Mouse (Mus musculus) MEL (cell line): Measurements from ENCODE around the gene Duox2. TPM values are rescaled to one million over a fixed set of nuclear protein-coding genes. Genes with fewer than 3 reads are reported as not detected.

Experiments used
- DNase-seq: peaks from one replicate; pipeline ENCODE4 v3.0.0; 2011; ENCODE audit warnings: low read depth, low spot score
- H3K27ac ChIP-seq: 2 replicates; pipeline ENCODE4 v1.5.1; 2012; ENCODE audit warnings: low read depth, mild to moderate bottlenecking, control low read depth, low read length, moderate library complexity; ENCODE audit not compliant: control insufficient read depth
- H3K27me3 ChIP-seq, 2 experiments: fragments of 150-350 bp in 1 of 2; sonication (generic) in 1 of 2; 2 replicates each; pipeline ENCODE4 v1.6.1; 2012; ENCODE audit warnings: low read length in 2 of 2, mild to moderate bottlenecking in 2 of 2, improper control_type of control experiment in 1 of 2, moderate library complexity in 1 of 2; ENCODE audit not compliant: insufficient read depth in 2 of 2, control insufficient read depth in 1 of 2
- H3K36me3 ChIP-seq, 2 experiments: 2 replicates each; pipeline ENCODE4 v1.6.1; 2012 to 2014; ENCODE audit warnings: low read length in 2 of 2, improper control_type of control experiment in 1 of 2, inconsistent platforms in 1 of 2, mild to moderate bottlenecking in 1 of 2; ENCODE audit not compliant: insufficient read depth in 2 of 2, control insufficient read depth in 1 of 2
- H3K4me1 ChIP-seq, 2 experiments: fragments of 150-350 bp in 1 of 2; sonication (generic) in 1 of 2; 2 replicates each; pipeline ENCODE4 v1.6.1; 2012; ENCODE audit warnings: low read length in 2 of 2, improper control_type of control experiment in 1 of 2, mild to moderate bottlenecking in 1 of 2; ENCODE audit not compliant: insufficient read depth in 2 of 2, control insufficient read depth in 1 of 2
- H3K4me3 ChIP-seq, 2 experiments: fragments of 150-350 bp in 1 of 2; sonication (generic) in 1 of 2; 2 replicates each; pipeline ENCODE4 v1.5.1; 2012; ENCODE audit warnings: low read depth in 2 of 2, low read length in 2 of 2, mild to moderate bottlenecking in 2 of 2, moderate library complexity in 2 of 2, control low read depth in 1 of 2, improper control_type of control experiment in 1 of 2; ENCODE audit not compliant: control insufficient read depth in 1 of 2, insufficient read depth in 1 of 2
- H3K79me2 ChIP-seq: 2 replicates; pipeline ENCODE4 v1.6.1; 2012; ENCODE audit warnings: mild to moderate bottlenecking, low read length, moderate library complexity; ENCODE audit not compliant: control insufficient read depth, poor library complexity, insufficient read depth
- H3K9ac ChIP-seq: 2 replicates; pipeline ENCODE4 v1.6.1; 2012; ENCODE audit warnings: low read depth, mild to moderate bottlenecking, control low read depth, low read length, moderate library complexity; ENCODE audit not compliant: control insufficient read depth, poor library complexity, severe bottlenecking
- H3K9me3 ChIP-seq: fragments of 150-350 bp; sonication (generic); replicated peaks from 2 replicates; pipeline ENCODE4 v1.6.1; 2012; ENCODE audit warnings: mild to moderate bottlenecking, low read length, improper control_type of control experiment, moderate library complexity; ENCODE audit not compliant: insufficient read depth
- BHLHE40 ChIP-seq: IDR thresholded peaks from 2 replicates; pipeline ENCODE4 v1.6.1; 2012; ENCODE audit warnings: low read depth, mild to moderate bottlenecking, inconsistent platforms, low read length, improper control_type of control experiment, borderline replicate concordance
- CHD1 ChIP-seq: IDR thresholded peaks from 2 replicates; pipeline ENCODE4 v1.6.1; 2012; ENCODE audit warnings: low read depth, mild to moderate bottlenecking, inconsistent platforms, low read length, improper control_type of control experiment
- CHD2 ChIP-seq: IDR thresholded peaks from 2 replicates; pipeline ENCODE4 v1.6.1; 2011; ENCODE audit warnings: low read length, improper control_type of control experiment
- CTCF ChIP-seq, 3 experiments: IDR thresholded peaks in 2 of 3; conservative IDR thresholded peaks in 1 of 3; 2 replicates each; pipeline ENCODE4 v1.5.1; 2011 to 2012; ENCODE audit warnings: low read length in 3 of 3, low read depth in 2 of 3, mild to moderate bottlenecking in 2 of 3, improper control_type of control experiment in 1 of 3, inconsistent platforms in 1 of 3, mixed read lengths in 1 of 3, moderate library complexity in 1 of 3; ENCODE audit not compliant: control insufficient read depth in 1 of 3, insufficient read depth in 1 of 3, poor library complexity in 1 of 3, severe bottlenecking in 1 of 3
- E2F4 ChIP-seq: IDR thresholded peaks from 2 replicates; pipeline ENCODE4 v1.6.1; 2011; ENCODE audit warnings: low read depth, low read length, improper control_type of control experiment, borderline replicate concordance
- ELF1 ChIP-seq: IDR thresholded peaks from 2 replicates; pipeline ENCODE4 v1.6.1; 2014; ENCODE audit warnings: low read depth, mild to moderate bottlenecking, inconsistent platforms, low read length, improper control_type of control experiment, moderate library complexity
- ETS1 ChIP-seq: IDR thresholded peaks from 2 replicates; pipeline ENCODE4 v1.6.1; 2012; ENCODE audit warnings: low read depth, mild to moderate bottlenecking, inconsistent platforms, low read length, improper control_type of control experiment, moderate library complexity
- GATA1 ChIP-seq: IDR thresholded peaks from 2 replicates; pipeline ENCODE4 v1.6.1; 2011; ENCODE audit warnings: low read depth, low read length, improper control_type of control experiment
- HCFC1 ChIP-seq: IDR thresholded peaks from 2 replicates; pipeline ENCODE4 v1.6.1; 2012; ENCODE audit warnings: low read depth, mild to moderate bottlenecking, inconsistent platforms, low read length, improper control_type of control experiment, moderate library complexity
- JUND ChIP-seq: IDR thresholded peaks from 2 replicates; pipeline ENCODE4 v1.6.1; 2011; ENCODE audit warnings: low read depth, mild to moderate bottlenecking, improper control_type of control experiment, low read length
- MAFK ChIP-seq: IDR thresholded peaks from 2 replicates; pipeline ENCODE4 v1.6.1; 2011; ENCODE audit warnings: low read depth, mild to moderate bottlenecking, low read length, improper control_type of control experiment, borderline replicate concordance
- MEF2A ChIP-seq: IDR thresholded peaks from 2 replicates; pipeline ENCODE4 v1.6.1; 2014; ENCODE audit warnings: low read depth, mild to moderate bottlenecking, inconsistent platforms, low read length, improper control_type of control experiment; ENCODE audit not compliant: poor library complexity, insufficient replicate concordance, severe bottlenecking; ENCODE audit errors: extremely low read depth
- MXI1 ChIP-seq: IDR thresholded peaks from 2 replicates; pipeline ENCODE4 v1.6.1; 2011; ENCODE audit warnings: mild to moderate bottlenecking, low read depth, low read length, improper control_type of control experiment
- MYC ChIP-seq: IDR thresholded peaks from 2 replicates; pipeline ENCODE4 v1.6.1; 2011; ENCODE audit warnings: low read depth, mild to moderate bottlenecking, low read length, improper control_type of control experiment, moderate library complexity
- NELFE ChIP-seq: IDR thresholded peaks from 2 replicates; pipeline ENCODE4 v1.6.1; 2011; ENCODE audit warnings: low read depth, low read length, improper control_type of control experiment
- POLR2A ChIP-seq, 2 experiments: IDR thresholded peaks; 2 replicates each; pipeline ENCODE4 v1.6.1; 2011 to 2012; ENCODE audit warnings: low read length in 2 of 2, mild to moderate bottlenecking in 2 of 2, control low read depth in 1 of 2, improper control_type of control experiment in 1 of 2, low read depth in 1 of 2, moderate library complexity in 1 of 2; ENCODE audit not compliant: control insufficient read depth in 1 of 2, insufficient read depth in 1 of 2, poor library complexity in 1 of 2
- POLR2AphosphoS2 ChIP-seq: IDR thresholded peaks from 2 replicates; pipeline ENCODE4 v1.6.1; 2011; ENCODE audit warnings: low read length, improper control_type of control experiment
- POLR2AphosphoS5 ChIP-seq: IDR thresholded peaks from 2 replicates; pipeline ENCODE4 v1.6.1; 2012; ENCODE audit warnings: low read depth, borderline replicate concordance, mild to moderate bottlenecking, inconsistent platforms, low read length, moderate library complexity, mixed read lengths
- RAD21 ChIP-seq: IDR thresholded peaks from 2 replicates; pipeline ENCODE4 v1.6.1; 2011; ENCODE audit warnings: mild to moderate bottlenecking, low read depth, low read length, improper control_type of control experiment
- RCOR1 ChIP-seq: IDR thresholded peaks from 2 replicates; pipeline ENCODE4 v1.6.1; 2012; ENCODE audit warnings: low read depth, mild to moderate bottlenecking, inconsistent platforms, low read length, improper control_type of control experiment
- SIN3A ChIP-seq: IDR thresholded peaks from 2 replicates; pipeline ENCODE4 v1.6.1; 2012; ENCODE audit warnings: low read length, improper control_type of control experiment, inconsistent platforms
- SMC3 ChIP-seq: IDR thresholded peaks from 2 replicates; pipeline ENCODE4 v1.6.1; 2011; ENCODE audit warnings: low read depth, low read length, improper control_type of control experiment
- TAL1 ChIP-seq: IDR thresholded peaks from 2 replicates; pipeline ENCODE4 v1.6.1; 2012; ENCODE audit warnings: mild to moderate bottlenecking, inconsistent platforms, low read length, moderate library complexity, mixed read lengths
- TBP ChIP-seq: IDR thresholded peaks from 2 replicates; pipeline ENCODE4 v1.8.0; 2011; ENCODE audit warnings: low read depth, low read length, improper control_type of control experiment
- USF1 ChIP-seq: IDR thresholded peaks from 2 replicates; pipeline ENCODE4 v1.6.1; 2014; ENCODE audit warnings: low read depth, mild to moderate bottlenecking, inconsistent platforms, low read length, improper control_type of control experiment, moderate library complexity
- USF2 ChIP-seq, 2 experiments: IDR thresholded peaks; 2 replicates each; pipeline ENCODE4 v1.6.1; 2011 to 2012; ENCODE audit warnings: improper control_type of control experiment in 2 of 2, low read length in 2 of 2, borderline replicate concordance in 1 of 2, inconsistent platforms in 1 of 2, low read depth in 1 of 2, mild to moderate bottlenecking in 1 of 2; ENCODE audit not compliant: insufficient read depth in 1 of 2
- ZC3H11A ChIP-seq: IDR thresholded peaks from 2 replicates; pipeline ENCODE4 v1.6.1; 2012; ENCODE audit warnings: low read depth, mild to moderate bottlenecking, inconsistent platforms, low read length, improper control_type of control experiment
- ZKSCAN1 ChIP-seq: IDR thresholded peaks from 2 replicates; pipeline ENCODE4 v1.6.1; 2012; ENCODE audit warnings: low read depth, mild to moderate bottlenecking, inconsistent platforms, low read length, improper control_type of control experiment, moderate library complexity
- ZMIZ1 ChIP-seq: IDR thresholded peaks from 2 replicates; pipeline ENCODE4 v1.6.1; 2012; ENCODE audit warnings: low read depth, mild to moderate bottlenecking, inconsistent platforms, low read length, improper control_type of control experiment, moderate library complexity
- polyA plus RNA-seq, 2 experiments: library from polyadenylated mRNA; stranded (reverse) in 1 of 2; unstranded in 1 of 2; fragments of >175 nt in 1 of 2; fragments of >200 nt in 1 of 2; gene quantifications; 2 replicates each; pipeline versions ENCODE4 v1.2.1 to v1.2.4; 2012; ENCODE audit warnings: low replicate concordance in 2 of 2, low read depth in 1 of 2; ENCODE audit not compliant: insufficient read length in 2 of 2, insufficient read depth in 1 of 2, missing spikeins in 1 of 2
- total RNA-seq: library from RNA; depleted of rRNA; stranded (reverse); fragments of 300-350 nt; gene quantifications from 2 replicates; pipeline ENCODE4 v1.2.3, GENCODE M21; 2012

Duox2 gene
- total and polyA plus RNA-seq, 3 experiments, result not detected

DNA sequence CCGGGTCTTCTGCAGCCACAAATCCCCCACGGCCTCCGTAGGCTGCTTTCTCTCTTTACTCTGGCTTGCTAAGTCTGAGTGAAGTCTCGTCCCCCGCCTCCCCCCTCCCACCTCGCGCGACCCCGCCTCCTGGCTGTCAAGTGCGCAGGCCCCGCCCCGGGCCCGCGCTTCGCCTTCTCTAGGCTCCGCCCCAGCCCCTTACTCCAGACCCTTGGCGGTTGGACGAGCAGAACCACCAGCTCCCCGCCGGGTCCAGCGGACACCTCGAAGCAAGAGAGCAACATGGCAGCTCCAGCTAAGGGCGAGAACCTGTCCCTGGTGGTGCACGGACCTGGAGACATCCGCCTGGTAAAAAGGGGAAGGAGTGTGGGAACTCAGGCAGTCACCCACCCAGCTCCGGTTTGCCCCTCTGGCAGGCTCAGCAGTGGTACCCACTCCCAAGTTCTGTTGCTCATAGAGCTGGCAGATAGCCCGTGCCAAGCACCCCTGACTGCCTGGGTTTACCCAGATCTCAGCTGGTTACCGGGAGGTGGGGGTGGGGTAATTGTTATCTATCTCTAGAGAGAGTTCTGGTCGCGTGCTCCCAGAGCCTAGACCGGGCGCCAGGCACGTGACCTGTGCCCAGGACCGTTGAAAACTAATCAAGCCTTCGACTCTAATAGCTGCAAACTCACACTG lies 63.5 kb downstream of the Duox2 start, which contains the start of gene Sord (continued):
- 0 out of 2 replicates have a peak, but pooled peaks have one; percentile 7 for TF ChIP-seq TBP
- no peak for TF ChIP-seq RCOR1
- peak; percentile 39; the same call in 1 of the 2 replicates for TF ChIP-seq NELFE
- peak; percentile 98 for TF ChIP-seq USF1
- TF ChIP-seq BHLHE40, result peak; percentile 100
- TF ChIP-seq MYC, result peak; percentile 89
- peak; percentile 32; the same call in 1 of the 2 replicates for TF ChIP-seq HCFC1
- no peak for TF ChIP-seq POLR2AphosphoS5
- TF ChIP-seq MAFK, result peak; percentile 6; the same call in 1 of the 2 replicates
- TF ChIP-seq RAD21, result no peak
- TF ChIP-seq ELF1, result no peak
- TF ChIP-seq TAL1, result no peak
- peak; percentile 80 for TF ChIP-seq SIN3A
- peak; percentile 48 to 90; a peak in 3 of 4 replicates for TF ChIP-seq USF2 (IDR thresholded peaks at IDR 0.05; ENCODE audit: borderline replicate concordance in 1 of 2, insufficient read depth in 1 of 2, low read depth in 1 of 2, low read length in 2 of 2)
- peak; percentile 95 for TF ChIP-seq ETS1
- TF ChIP-seq JUND, result no peak
- no peak for TF ChIP-seq ZKSCAN1
- TF ChIP-seq POLR2A (IDR thresholded peaks at IDR 0.05; ENCODE audit: control insufficient read depth in 1 of 2, insufficient read depth in 1 of 2, low read depth in 1 of 2, low read length in 2 of 2, poor library complexity in 1 of 2), result peak; percentile 58 to 59; a peak in 3 of 4 replicates
- TF ChIP-seq E2F4, result no peak; the same call in 1 of the 2 replicates
- no peak for TF ChIP-seq CHD1
- peak; percentile 15; the same call in 1 of the 2 replicates for TF ChIP-seq ZMIZ1

DNA sequence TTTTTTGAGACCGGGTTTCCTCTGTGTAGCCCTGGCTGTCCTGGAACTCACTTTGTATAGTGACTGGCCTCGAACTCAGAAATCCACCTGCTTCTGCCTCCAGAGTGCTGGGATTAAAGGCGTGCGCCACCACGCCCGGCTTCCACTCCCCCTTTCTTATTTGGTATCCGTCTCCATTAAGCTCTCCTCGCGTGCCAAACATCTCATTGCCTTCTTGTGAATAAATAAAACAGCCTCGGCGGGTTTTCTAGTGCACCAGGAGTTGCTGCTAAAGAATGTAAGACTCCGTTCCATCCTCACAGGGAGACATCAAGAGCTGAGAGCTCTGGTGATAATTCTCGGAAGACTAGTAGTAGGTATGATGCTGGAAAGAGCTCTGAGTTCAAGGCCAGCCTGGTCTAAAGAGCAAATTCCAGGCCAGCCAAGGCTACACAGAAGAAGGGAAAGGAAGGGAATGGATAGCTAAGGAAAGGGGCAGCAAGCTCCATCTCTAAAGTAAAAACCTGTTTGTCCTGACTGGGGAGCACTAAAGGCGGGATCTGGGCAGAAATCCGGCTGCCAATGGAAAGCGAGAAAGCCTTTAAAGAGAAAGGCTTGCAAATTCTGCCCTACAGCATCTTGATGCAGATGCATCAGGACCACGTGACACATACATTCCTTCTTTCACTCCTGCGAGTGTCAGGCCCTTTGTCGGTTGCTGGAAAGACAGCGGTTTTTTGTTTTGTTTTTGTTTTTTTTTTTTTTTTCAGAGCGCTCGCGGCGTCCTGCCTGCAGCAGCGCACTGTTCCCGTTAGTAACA lies 64.3 kb downstream of the Duox2 start:
- peaks cover 7 to 9% of the 10 kb centered on the region in 2 experiments for H3K4me1 ChIP-seq
- H3K36me3 ChIP-seq, result peaks cover 0 to 13% of the 10 kb centered on the region in 2 experiments; a peak in 2 of 4 replicates
- peak overlapping the region; percentile 75 for H3K27ac ChIP-seq
- peak overlapping the region; percentile 86 for H3K9ac ChIP-seq
- H3K27me3 ChIP-seq, result no peaks in the 10 kb centered on the region
- no peaks in the 10 kb centered on the region for H3K9me3 ChIP-seq
- H3K79me2 ChIP-seq, result peaks cover 9% of the 10 kb centered on the region
- H3K4me3 ChIP-seq, result peak overlapping the region; percentile 68 to 76
- DNase-seq, result peak; percentile 84
- TF ChIP-seq CHD1, result no peak
- TF ChIP-seq MXI1, result peak; percentile 87
- TF ChIP-seq CTCF (IDR thresholded peaks at IDR 0.05 in 2 of 3, conservative IDR thresholded peaks at IDR 0.05 in 1 of 3; ENCODE audit: control insufficient read depth in 1 of 3, insufficient read depth in 1 of 3, low read depth in 2 of 3, low read length in 3 of 3, poor library complexity in 1 of 3, severe bottlenecking in 1 of 3), result no peak
- no peak for TF ChIP-seq GATA1
- TF ChIP-seq MEF2A, result no peak; the same call in 1 of the 2 replicates
- TF ChIP-seq SIN3A, result peak; percentile 42
- TF ChIP-seq NELFE, result peak; percentile 7; the same call in 1 of the 2 replicates
- no peak for TF ChIP-seq ZC3H11A
- no peak for TF ChIP-seq ZKSCAN1
- TF ChIP-seq USF2 (IDR thresholded peaks at IDR 0.05; ENCODE audit: borderline replicate concordance in 1 of 2, insufficient read depth in 1 of 2, low read depth in 1 of 2, low read length in 2 of 2), result peak; percentile 54 to 77; a peak in 3 of 4 replicates
- TF ChIP-seq CHD2, result no peak
- TF ChIP-seq JUND, result no peak
- no peak; the same call in 1 of the 2 replicates for TF ChIP-seq RCOR1
- 0 out of 2 replicates have a peak, but pooled peaks have one; percentile 37 for TF ChIP-seq E2F4
- TF ChIP-seq USF1, result peak; percentile 93
- no peak for TF ChIP-seq POLR2AphosphoS2
- TF ChIP-seq SMC3, result no peak
- no peak for TF ChIP-seq POLR2A (IDR thresholded peaks at IDR 0.05; ENCODE audit: control insufficient read depth in 1 of 2, insufficient read depth in 1 of 2, low read depth in 1 of 2, low read length in 2 of 2, poor library complexity in 1 of 2)
- TF ChIP-seq ETS1, result no peak
- TF ChIP-seq MYC, result no peak; the same call in 1 of the 2 replicates
- 0 out of 2 replicates have a peak, but pooled peaks have one; percentile 30 for TF ChIP-seq ZMIZ1
